Mouse (Mus musculus): ENCODE measurements around the gene Dph1. TPM values are rescaled to one million over a fixed set of nuclear protein-coding genes. Genes with fewer than 3 reads are reported as not detected.

Gene Dph1
- 9.1 TPM for polyA plus RNA-seq (2017; shearing (Covaris generic))

DNA sequence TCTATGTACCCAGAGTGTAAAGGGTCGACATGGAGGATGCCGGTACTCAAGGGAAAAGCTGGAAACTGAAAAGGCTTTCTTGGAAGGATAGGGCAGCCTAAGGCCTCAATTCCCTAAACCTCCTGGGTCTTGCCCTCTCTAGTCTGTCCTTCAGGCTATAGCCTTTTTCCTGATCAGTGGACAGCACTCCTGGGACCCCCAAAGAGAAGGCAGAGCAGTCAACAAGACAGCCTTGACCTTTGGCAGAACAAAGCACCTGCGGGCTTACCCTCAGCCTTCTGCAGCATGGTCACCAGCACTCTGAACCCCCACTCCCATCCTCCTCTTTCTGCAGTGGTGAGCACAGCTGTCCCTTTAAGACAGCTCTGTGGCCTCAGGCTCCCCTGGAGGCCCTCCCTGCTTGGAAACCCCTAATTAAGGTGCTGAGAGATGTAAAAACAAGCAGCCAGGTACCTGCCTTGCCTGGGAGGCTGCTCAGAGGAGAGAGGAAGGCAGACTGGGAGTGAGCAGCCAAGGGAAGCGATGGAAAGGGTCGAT, at the start of gene Dph1:
Dph1 (minus strand) TSS at position 337 of the 537 bp plus-strand sequence.

DNA sequence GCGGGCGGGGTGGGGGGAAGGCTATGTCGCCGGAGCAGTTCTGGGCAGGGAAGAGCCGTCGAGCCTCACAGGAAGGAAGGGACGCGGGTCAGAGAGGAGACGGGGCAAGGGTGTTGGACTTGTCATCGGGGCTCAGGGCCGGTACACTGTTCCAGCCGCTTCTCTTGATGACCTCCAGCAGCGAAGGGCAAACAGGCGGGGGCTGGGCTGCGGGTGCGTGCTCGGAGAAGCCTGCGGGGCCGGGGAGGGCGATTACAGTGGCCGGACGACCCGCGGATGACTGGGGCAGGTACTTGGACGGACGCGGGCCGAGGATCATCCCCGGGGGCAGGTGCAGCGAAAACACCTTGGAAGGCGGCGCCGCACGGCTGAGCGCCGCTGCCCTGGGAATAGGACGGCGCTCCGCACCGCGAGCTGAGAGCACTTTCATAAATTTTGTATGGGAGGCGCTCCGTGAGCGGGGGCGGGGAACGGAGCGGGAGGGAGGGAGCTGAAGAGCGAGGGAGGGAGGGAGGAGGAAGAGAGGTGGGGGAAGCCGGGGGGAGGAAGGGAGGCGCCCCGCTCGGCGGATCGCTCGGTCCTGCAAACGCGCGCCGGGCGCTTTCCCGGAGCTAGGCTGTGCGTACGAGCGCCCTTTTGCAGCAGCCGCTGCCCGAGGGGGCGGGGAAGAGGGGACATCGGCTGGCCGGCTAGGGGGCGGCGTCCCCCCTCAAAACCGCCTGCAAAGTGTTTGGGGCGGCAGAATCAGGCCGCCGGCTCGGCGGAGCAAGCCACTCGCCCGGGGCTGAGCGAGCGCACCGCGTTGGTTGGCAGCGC, 2.4 kb upstream of the Dph1 start, which contains the start of gene Rtn4rl1:
Rtn4rl1 (plus strand) TSS at position 528 of the 816 bp plus-strand sequence.

GRCm38 (mm10) chr11:75178672-75179208, 12.3 kb downstream of the Dph1 start, which contains the start of gene Ovca2:
Ovca2 (minus strand) TSS chr11:75178835.

GRCm38 (mm10) chr11:75169405-75170080, 21.5 kb downstream of the Dph1 start, which contains the start of gene Hic1:
Hic1 (minus strand) TSS chr11:75169519.

Other genes starting within 250 kb of the Dph1 start
- 13.9 TPM for gene Hic1, start 21.7 kb downstream of the Dph1 start, polyA plus RNA-seq (2017; shearing (Covaris generic))
- 19.7 TPM for gene Ovca2, start 12.4 kb downstream of the Dph1 start, polyA plus RNA-seq (2017; shearing (Covaris generic))
- gene Rtn4rl1, start 2.5 kb upstream of the Dph1 start, polyA plus RNA-seq (2017; shearing (Covaris generic)), result 22.1 TPM
- gene Rpa1, start 157.1 kb upstream of the Dph1 start, polyA plus RNA-seq (2017; shearing (Covaris generic)), result 99.0 TPM
- gene Smyd4, start 157.2 kb upstream of the Dph1 start, polyA plus RNA-seq (2017; shearing (Covaris generic)), result 19.8 TPM
- gene Serpinf1, start 231.5 kb upstream of the Dph1 start, polyA plus RNA-seq (2017; shearing (Covaris generic)), result 1.3 TPM
- gene Serpinf2, start 248.3 kb upstream of the Dph1 start, polyA plus RNA-seq (2017; shearing (Covaris generic)), result 0.29 TPM